Mouse (Mus musculus) layer of hippocampus, postnatal 25 days (tissue): Measurements from ENCODE around the gene Iqgap3. TPM values are rescaled to one million over a fixed set of nuclear protein-coding genes. Genes with fewer than 3 reads are reported as not detected.

Source experiments
- total RNA-seq, 2 experiments: library from RNA; stranded (reverse); gene quantifications; 2 replicates each; pipeline ENCODE4 v1.2.3; 2021

Gene Iqgap3
- total RNA-seq, 2 experiments from 2014 or later = 0.42 to 0.52 TPM

Other genes with a start within 250 kb of the Iqgap3 start
- not detected for gene Sh2d2a, start 235.2 kb upstream of the Iqgap3 start, total RNA-seq
- 10 to 100 TPM; 60.5 to 63.5 TPM for gene Prcc, start 196.4 kb upstream of the Iqgap3 start, total RNA-seq
- 100 to 1,000 TPM; 134 to 145 TPM for gene Hdgf, start 175.7 kb upstream of the Iqgap3 start, total RNA-seq
- gene Mrpl24, start 162.5 kb upstream of the Iqgap3 start, total RNA-seq = 10 to 100 TPM; 52.8 to 54.1 TPM
- 10 to 100 TPM; 14.7 to 17.1 TPM for gene Isg20l2, start 151.7 kb upstream of the Iqgap3 start, total RNA-seq
- 10 to 100 TPM; 17.9 to 22.5 TPM for gene Rrnad1, start 151.3 kb upstream of the Iqgap3 start, total RNA-seq
- 1 to 10 TPM; 2.2 to 2.3 TPM for gene Crabp2, start 133.3 kb upstream of the Iqgap3 start, total RNA-seq
- gene Nes, start 110.9 kb upstream of the Iqgap3 start, total RNA-seq = 1 to 10 TPM; 4.6 to 5.5 TPM
- 100 to 1,000 TPM; 329 to 388 TPM for gene Bcan, start 81.7 kb upstream of the Iqgap3 start, total RNA-seq
- 10 to 100 TPM in 1 of 2 experiments, 1 to 10 TPM in 1; 7.3 to 12.0 TPM for gene Hapln2, start 54.4 kb upstream of the Iqgap3 start, total RNA-seq
- 10 to 100 TPM; 14.9 to 15.7 TPM for gene Gpatch4, start 38.9 kb upstream of the Iqgap3 start, total RNA-seq
- gene Naxe, start 23.5 kb upstream of the Iqgap3 start, total RNA-seq = 10 to 100 TPM; 80.8 to 84.2 TPM
- not detected for gene Ttc24, start 3.7 kb upstream of the Iqgap3 start, total RNA-seq
- 100 to 1,000 TPM; 179 to 212 TPM for gene Mef2d, start 60.4 kb downstream of the Iqgap3 start, total RNA-seq
- gene Rhbg, start 172.7 kb downstream of the Iqgap3 start, total RNA-seq = not detected
- gene Gm38392, start 205.2 kb downstream of the Iqgap3 start, total RNA-seq = not detected
- 10 to 100 TPM in 1 of 2 experiments, 1 to 10 TPM in 1; 3.2 to 10.5 TPM for gene Tsacc, start 215.0 kb downstream of the Iqgap3 start, total RNA-seq
- gene Cct3, start 215.1 kb downstream of the Iqgap3 start, total RNA-seq = 100 to 1,000 TPM; 165 to 199 TPM
- 10 to 100 TPM; 77.5 to 97.5 TPM for gene Glmp, start 243.1 kb downstream of the Iqgap3 start, total RNA-seq